Comparison of ENCODE assay signal across 11 mouse cellular contexts in the genomic region with DNA sequence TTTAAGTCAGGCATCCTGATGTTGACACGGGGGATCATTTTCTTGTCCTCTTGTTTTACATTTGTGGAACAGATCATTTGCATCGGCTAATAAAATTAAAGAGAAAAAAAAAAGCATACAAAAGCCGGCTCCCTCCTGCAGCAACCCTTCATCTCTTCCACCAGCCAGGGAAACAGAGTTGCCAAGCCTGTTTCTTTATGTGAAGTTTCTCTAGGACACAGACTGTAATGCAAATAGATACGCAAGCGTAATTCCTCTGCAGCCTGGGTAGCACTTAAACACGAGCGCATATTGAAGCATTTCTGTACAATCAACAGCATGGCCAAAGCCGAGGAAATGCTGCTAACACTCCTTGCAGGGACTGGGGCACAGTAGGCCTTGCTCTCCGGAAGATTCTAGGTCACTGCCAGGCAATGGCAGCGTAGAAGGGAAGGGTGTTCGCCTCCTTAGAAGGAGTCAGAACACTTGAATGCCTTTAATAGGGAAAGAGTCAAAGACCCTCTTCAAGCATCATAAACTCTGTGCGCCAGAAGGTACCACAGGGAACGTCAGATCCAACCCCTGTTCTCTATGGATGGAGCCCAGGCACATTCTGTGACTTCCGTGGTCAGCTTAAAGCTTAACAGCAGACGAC.
A peak's percentile ranks its signal among the peaks of the same experiment; 100 is the strongest.
DNase-seq lines count a peak whose midpoint lies in the region; ATAC-seq and TF ChIP-seq lines count a peak whose summit lies in the region.
"Had no signal": no experiment of that assay in that cellular context is flagged by ENCODE, and none has a peak within 500 bp of the region (broad histone marks: within the 10 kb centered on the region; RNA-seq: fewer than 3 reads in every experiment).

No protein-coding gene starts in this region.

- no peaks in the 10 kb centered on the region for H3K36me3 ChIP-seq in heart, embryonic 12.5 days
- H3K36me3 ChIP-seq in midbrain, embryonic 10.5 days: no peaks in the 10 kb centered on the region
- no peaks in the 10 kb centered on the region for H3K36me3 ChIP-seq in midbrain, postnatal 0 days (ENCODE audit: insufficient read depth, low read length)
- H3K36me3 ChIP-seq in liver, embryonic 15.5 days (replicated peaks): no peaks in the 10 kb centered on the region

- peaks cover 14% of the 10 kb centered on the region for H3K27me3 ChIP-seq in heart, embryonic 12.5 days (replicated peaks)
- H3K27me3 ChIP-seq in midbrain, embryonic 10.5 days (ENCODE audit: low read depth, poor library complexity, severe bottlenecking): peaks cover 52% of the 10 kb centered on the region
- H3K27me3 ChIP-seq in midbrain, postnatal 0 days (ENCODE audit: insufficient read depth, low read length): no peaks in the 10 kb centered on the region
- no peaks in the 10 kb centered on the region for H3K27me3 ChIP-seq in liver, embryonic 15.5 days

- no peak overlapping the region; the same call in 1 of the 2 replicates for H3K4me3 ChIP-seq in heart, embryonic 12.5 days
- peak overlapping the region; percentile 30 for H3K4me3 ChIP-seq in midbrain, embryonic 10.5 days
- H3K4me3 ChIP-seq in midbrain, postnatal 0 days (ENCODE audit: low read depth, low read length): no peak overlapping the region
- H3K4me3 ChIP-seq in liver, embryonic 15.5 days (replicated peaks): 0 out of 2 replicates have a peak overlapping the region, but pooled peaks have one; percentile 2

- H3K4me2 ChIP-seq in heart, embryonic 12.5 days: peak overlapping the region; percentile 55
- no peak overlapping the region for H3K4me2 ChIP-seq in midbrain, postnatal 0 days (ENCODE audit: low read depth, low read length, poor library complexity, severe bottlenecking)
- peak overlapping the region; percentile 45 for H3K4me2 ChIP-seq in liver, embryonic 15.5 days

- no peak for DNase-seq in heart, adult 9 months (ENCODE audit: low spot score in 2 of 2)
- DNase-seq in midbrain, embryonic 10.5 days (ENCODE audit: low spot score): peak; percentile 42
- DNase-seq in midbrain, postnatal 0 days (ENCODE audit: low spot score): no peak
- peak; percentile 37 for DNase-seq in retina, embryonic 14.5 days (ENCODE audit: low spot score)
- no peak for DNase-seq in urinary bladder, postnatal 14 days (ENCODE audit: low spot score)
- no peak for DNase-seq in left cerebral cortex, adult 8-10 months (ENCODE audit: low spot score in 2 of 2)
- DNase-seq: kidney, postnatal 25 days; left cerebral cortex, postnatal 4 days; right cerebral cortex, postnatal 25 days had no signal

- H3K9me3 ChIP-seq in heart, embryonic 12.5 days (replicated peaks): no peaks in the 10 kb centered on the region
- peaks cover 9% of the 10 kb centered on the region; the same call in 1 of the 2 replicates for H3K9me3 ChIP-seq in midbrain, embryonic 10.5 days (replicated peaks)
- H3K9me3 ChIP-seq in midbrain, postnatal 0 days (ENCODE audit: low read length): no peaks in the 10 kb centered on the region
- H3K9me3 ChIP-seq in liver, embryonic 15.5 days (replicated peaks): no peaks in the 10 kb centered on the region

- H3K4me1 ChIP-seq in heart, embryonic 12.5 days (replicated peaks): peaks cover 25% of the 10 kb centered on the region
- peaks cover 43% of the 10 kb centered on the region for H3K4me1 ChIP-seq in midbrain, embryonic 10.5 days
- no peaks in the 10 kb centered on the region for H3K4me1 ChIP-seq in midbrain, postnatal 0 days (ENCODE audit: insufficient read depth, low read length)
- H3K4me1 ChIP-seq in liver, embryonic 15.5 days (replicated peaks): peaks cover 13% of the 10 kb centered on the region

- no peak overlapping the region for H3K9ac ChIP-seq in heart, embryonic 12.5 days
- H3K9ac ChIP-seq in midbrain, postnatal 0 days (replicated peaks; ENCODE audit: low read length, poor library complexity, severe bottlenecking): no peak overlapping the region
- H3K9ac ChIP-seq in liver, embryonic 15.5 days: no peak overlapping the region

- WGBS in heart, embryonic 12.5 days: 55% methylated on average over 15 of the region's 15 CpGs
- WGBS in midbrain, embryonic 10.5 days: 25% methylated on average over 15 of the region's 15 CpGs
- WGBS in midbrain, postnatal 0 days: 21% methylated on average over 15 of the region's 15 CpGs
- 50% methylated on average over 15 of the region's 15 CpGs for WGBS in liver, embryonic 15.5 days (ENCODE audit: insufficient replicate concordance)

- no peak overlapping the region for H3K27ac ChIP-seq in heart, embryonic 12.5 days (ENCODE audit: poor library complexity, severe bottlenecking)
- H3K27ac ChIP-seq in midbrain, embryonic 10.5 days (replicated peaks): peak overlapping the region; percentile 79
- H3K27ac ChIP-seq in midbrain, postnatal 0 days (ENCODE audit: low read depth, low read length): no peak overlapping the region
- no peak overlapping the region for H3K27ac ChIP-seq in liver, embryonic 15.5 days (replicated peaks)

- no peak for TF ChIP-seq CTCF in midbrain, postnatal 0 days (IDR thresholded peaks at IDR 0.05)

- peak; percentile 6; the same call in 1 of the 2 replicates for ATAC-seq in heart, embryonic 12.5 days (ENCODE audit: insufficient number of reproducible peaks, low FRiP score)
- no peak for ATAC-seq in midbrain, postnatal 0 days (ENCODE audit: low FRiP score)
- peak; percentile 23; the same call in 1 of the 2 replicates for ATAC-seq in liver, embryonic 15.5 days (ENCODE audit: insufficient read depth)

Comparison
In these comparisons a context has a peak if more than half of its experiments do, and no peak if none do; other contexts are left out.
1. H3K4me3 ChIP-seq: peak in midbrain, embryonic 10.5 days (single experiment) and liver, embryonic 15.5 days (single experiment); none in heart, embryonic 12.5 days (single experiment) and midbrain, postnatal 0 days (single experiment).
2. DNase-seq: peak in midbrain, embryonic 10.5 days (single experiment) and retina, embryonic 14.5 days (single experiment); none in heart, adult 9 months (0 of 2), midbrain, postnatal 0 days (single experiment), urinary bladder, postnatal 14 days (single experiment) and left cerebral cortex, adult 8-10 months (0 of 2).